Mouse (Mus musculus): ENCODE data around the gene Cep152.

- no peak for TF ChIP-seq CTCF (IDR thresholded peaks at IDR 0.05; ENCODE audit: low read depth, low read length)
- TF ChIP-seq POLR2A (IDR thresholded peaks at IDR 0.05; ENCODE audit: insufficient read depth, low read length), result no peak
- TF ChIP-seq EP300 (IDR thresholded peaks at IDR 0.05; ENCODE audit: insufficient read depth, low read depth, low read length), result no peak
These were observed 79.9 kb downstream of the Cep152 start for GRCm38 (mm10) chr2:125544986-125545385.

Measured in ES-Bruce4 (cell line).